Mouse (Mus musculus): ENCODE measurements around the gene Gng3.
"Not testable (repeated sequence)": the region's sequence is repeated elsewhere in the genome, so short reads cannot be mapped to it uniquely, and the experiment has no call there.

Gng3 gene

GRCm38 (mm10) chr19:8839103-8839907 lies at the start of gene Gng3:
Gene Gng3, minus strand, starts transcription at chr19:8839194.
- peak; percentile 87 for DNase-seq

GRCm38 (mm10) chr19:8887585-8888463 lies 48.8 kb upstream of the Gng3 start:
- DNase-seq = no peak

GRCm38 (mm10) chr19:8886916-8887584 lies 48.1 kb upstream of the Gng3 start:
- no peak for DNase-seq

- peak; percentile 86 for DNase-seq
Measured at GRCm38 (mm10) chr19:8883616-8884015, 44.6 kb upstream of the Gng3 start, which contains the start of the genes Lbhd1 and Gm49403. Gene Lbhd1, plus strand, starts transcription at chr19:8883732. Gene Gm49403, plus strand, starts transcription at chr19:8883930.

GRCm38 (mm10) chr19:8881034-8881392 lies 42.0 kb upstream of the Gng3 start:
- DNase-seq = no peak

- DNase-seq = peak; percentile 94
Measured at GRCm38 (mm10) chr19:8880311-8881033, 41.5 kb upstream of the Gng3 start, which contains the start of gene Uqcc3. Gene Uqcc3, minus strand, starts transcription at chr19:8880923.

GRCm38 (mm10) chr19:8875031-8875430 lies 36.0 kb upstream of the Gng3 start:
- DNase-seq = no peak

GRCm38 (mm10) chr19:8872266-8872840 lies 33.4 kb upstream of the Gng3 start:
- no peak for DNase-seq

GRCm38 (mm10) chr19:8871267-8872186 lies 32.5 kb upstream of the Gng3 start, which contains the start of gene Ubxn1:
Gene Ubxn1, plus strand, starts transcription at chr19:8871496.
- peak; percentile 99 for DNase-seq

GRCm38 (mm10) chr19:8870838-8871237 lies 31.8 kb upstream of the Gng3 start:
- peak; percentile 14 for DNase-seq

- not testable (repeated sequence) for DNase-seq
Measured at GRCm38 (mm10) chr19:8870381-8870780, 31.4 kb upstream of the Gng3 start.

GRCm38 (mm10) chr19:8864265-8864664 lies 25.3 kb upstream of the Gng3 start:
- DNase-seq = no peak

GRCm38 (mm10) chr19:8859018-8859417 lies 20.0 kb upstream of the Gng3 start:
- peak; percentile 29 for DNase-seq

- peak; percentile 60 for DNase-seq
Measured at GRCm38 (mm10) chr19:8857689-8858088, 18.7 kb upstream of the Gng3 start.

- DNase-seq = no peak
Measured at GRCm38 (mm10) chr19:8853117-8853516, 14.1 kb upstream of the Gng3 start.

GRCm38 (mm10) chr19:8852236-8852928 lies 13.4 kb upstream of the Gng3 start:
- no peak for DNase-seq

- no peak for DNase-seq
Measured at GRCm38 (mm10) chr19:8851639-8852038, 12.6 kb upstream of the Gng3 start.

- DNase-seq = peak; percentile 68
Measured at GRCm38 (mm10) chr19:8850402-8850901, 11.5 kb upstream of the Gng3 start, which contains the start of gene Lrrn4cl. Gene Lrrn4cl, plus strand, starts transcription at chr19:8850768.

GRCm38 (mm10) chr19:8848356-8848755 lies 9.4 kb upstream of the Gng3 start:
- DNase-seq = no peak

Data from retina, postnatal 1 day (tissue).